ENCODE assay signal across 15 mouse cellular contexts in genomic region chr12:118703068-118703662, GRCm38 (mm10).
A peak's percentile ranks its signal among the peaks of the same experiment; 100 is the strongest.
DNase-seq lines count a peak whose midpoint lies in the region; ATAC-seq and TF ChIP-seq lines count a peak whose summit lies in the region.
"Had no signal": no experiment of that assay in that cellular context is flagged by ENCODE, and none has a peak within 500 bp of the region (broad histone marks: within the 10 kb centered on the region; RNA-seq: fewer than 3 reads in every experiment).

No protein-coding gene starts in this region.

- WGBS in kidney, embryonic 15.5 days: 25% methylated on average over 11 of the region's 11 CpGs
- 51% methylated on average over 11 of the region's 11 CpGs for WGBS in midbrain, embryonic 13.5 days
- 49% methylated on average over 11 of the region's 11 CpGs for WGBS in midbrain, postnatal 0 days
- 28% methylated on average over 11 of the region's 11 CpGs for WGBS in neural tube, embryonic 14.5 days

- no peak overlapping the region for H3K9ac ChIP-seq in kidney, embryonic 15.5 days
- no peak overlapping the region; the same call in 1 of the 2 replicates for H3K9ac ChIP-seq in midbrain, embryonic 13.5 days (replicated peaks)
- no peak overlapping the region for H3K9ac ChIP-seq in midbrain, postnatal 0 days (replicated peaks; ENCODE audit: low read length, poor library complexity, severe bottlenecking)
- H3K9ac ChIP-seq in neural tube, embryonic 14.5 days (replicated peaks; ENCODE audit: low read depth, low read length): no peak overlapping the region
- H3K9ac ChIP-seq: limb, embryonic 15.5 days had no signal

- H3K27me3 ChIP-seq in kidney, embryonic 15.5 days: peaks cover 2% of the 10 kb centered on the region; the same call in 1 of the 2 replicates
- no peaks in the 10 kb centered on the region for H3K27me3 ChIP-seq in midbrain, embryonic 13.5 days
- no peaks in the 10 kb centered on the region for H3K27me3 ChIP-seq in midbrain, postnatal 0 days (ENCODE audit: insufficient read depth, low read length)
- no peaks in the 10 kb centered on the region for H3K27me3 ChIP-seq in neural tube, embryonic 14.5 days (ENCODE audit: control insufficient read depth, insufficient read depth, low read length)
- H3K27me3 ChIP-seq: limb, embryonic 15.5 days had no signal

- no peak for TF ChIP-seq CTCF in midbrain, postnatal 0 days (IDR thresholded peaks at IDR 0.05)

- no peak overlapping the region for H3K4me2 ChIP-seq in kidney, embryonic 15.5 days
- H3K4me2 ChIP-seq in midbrain, embryonic 13.5 days (replicated peaks): 0 out of 2 replicates have a peak overlapping the region, but pooled peaks have one; percentile 1
- no peak overlapping the region for H3K4me2 ChIP-seq in midbrain, postnatal 0 days (ENCODE audit: low read depth, low read length, poor library complexity, severe bottlenecking)
- peak overlapping the region; percentile 29 for H3K4me2 ChIP-seq in neural tube, embryonic 14.5 days (ENCODE audit: low read depth, low read length)
- H3K4me2 ChIP-seq: limb, embryonic 15.5 days had no signal

- H3K27ac ChIP-seq in kidney, embryonic 15.5 days: no peak overlapping the region
- H3K27ac ChIP-seq in midbrain, embryonic 13.5 days: no peak overlapping the region
- no peak overlapping the region for H3K27ac ChIP-seq in midbrain, postnatal 0 days (ENCODE audit: low read depth, low read length)
- no peak overlapping the region for H3K27ac ChIP-seq in neural tube, embryonic 14.5 days (ENCODE audit: low read depth, low read length)
- H3K27ac ChIP-seq: left cerebral cortex, adult 2 months; limb, embryonic 15.5 days; macrophage had no signal

- H3K4me1 ChIP-seq in kidney, embryonic 15.5 days: 0 out of 2 replicates have a peak, but pooled peaks cover 10% of the 10 kb centered on the region
- H3K4me1 ChIP-seq in midbrain, embryonic 13.5 days (replicated peaks): peaks cover 11% of the 10 kb centered on the region; the same call in 1 of the 2 replicates
- H3K4me1 ChIP-seq in midbrain, postnatal 0 days (ENCODE audit: insufficient read depth, low read length): no peaks in the 10 kb centered on the region
- H3K4me1 ChIP-seq in neural tube, embryonic 14.5 days (ENCODE audit: control insufficient read depth, insufficient read depth, low read length): peaks cover 11% of the 10 kb centered on the region; the same call in 1 of the 2 replicates
- H3K4me1 ChIP-seq: limb, embryonic 15.5 days had no signal

- no peaks in the 10 kb centered on the region for H3K9me3 ChIP-seq in kidney, embryonic 15.5 days (replicated peaks)
- no peaks in the 10 kb centered on the region for H3K9me3 ChIP-seq in midbrain, embryonic 13.5 days
- no peaks in the 10 kb centered on the region for H3K9me3 ChIP-seq in midbrain, postnatal 0 days (ENCODE audit: low read length)
- no peaks in the 10 kb centered on the region for H3K9me3 ChIP-seq in neural tube, embryonic 14.5 days (ENCODE audit: control insufficient read depth, low read length)
- H3K9me3 ChIP-seq: limb, embryonic 15.5 days had no signal

- ATAC-seq in kidney, embryonic 15.5 days (replicated peaks; ENCODE audit: low FRiP score): 0 out of 2 replicates have a peak, but pooled peaks have one; percentile 56
- ATAC-seq in midbrain, embryonic 13.5 days: peak; percentile 37; the same call in 1 of the 2 replicates
- ATAC-seq in midbrain, postnatal 0 days (ENCODE audit: low FRiP score): no peak
- ATAC-seq in neural tube, embryonic 14.5 days (ENCODE audit: low read depth): peak; percentile 73

- H3K4me3 ChIP-seq in kidney, embryonic 15.5 days (replicated peaks): no peak overlapping the region
- no peak overlapping the region for H3K4me3 ChIP-seq in midbrain, embryonic 13.5 days (replicated peaks)
- no peak overlapping the region for H3K4me3 ChIP-seq in midbrain, postnatal 0 days (ENCODE audit: low read depth, low read length)
- no peak overlapping the region for H3K4me3 ChIP-seq in neural tube, embryonic 14.5 days (ENCODE audit: low read depth, low read length)
- H3K4me3 ChIP-seq: left cerebral cortex, adult 2 months; limb, embryonic 15.5 days had no signal

- peak; percentile 21 for DNase-seq in embryo, embryonic 10.5 days (ENCODE audit: low spot score)
- no peak for DNase-seq in embryo, embryonic 10 days (ENCODE audit: low spot score)
- DNase-seq in kidney, adult 18-20 months: no peak
- DNase-seq in midbrain, postnatal 0 days (ENCODE audit: low spot score): no peak
- no peak for DNase-seq in cerebellum, postnatal 25 days
- DNase-seq: adrenal gland, adult 8-10 months; cerebellum, adult 9-11 months; heart, postnatal 10 days; right cerebral cortex, adult 18-20 months had no signal

- H3K36me3 ChIP-seq in kidney, embryonic 15.5 days: no peaks in the 10 kb centered on the region
- no peaks in the 10 kb centered on the region for H3K36me3 ChIP-seq in midbrain, embryonic 13.5 days
- no peaks in the 10 kb centered on the region for H3K36me3 ChIP-seq in midbrain, postnatal 0 days (ENCODE audit: insufficient read depth, low read length)
- no peaks in the 10 kb centered on the region for H3K36me3 ChIP-seq in neural tube, embryonic 14.5 days (ENCODE audit: control insufficient read depth, insufficient read depth, low read length)
- H3K36me3 ChIP-seq: limb, embryonic 15.5 days had no signal

Comparison
In these comparisons a context has a peak if more than half of its experiments do, and no peak if none do; other contexts are left out.
1. H3K4me2 ChIP-seq: peak in midbrain, embryonic 13.5 days (single experiment) and neural tube, embryonic 14.5 days (single experiment); none in kidney, embryonic 15.5 days (single experiment) and midbrain, postnatal 0 days (single experiment).